ENCODE assay signal across 8 mouse cellular contexts in the genomic region with DNA sequence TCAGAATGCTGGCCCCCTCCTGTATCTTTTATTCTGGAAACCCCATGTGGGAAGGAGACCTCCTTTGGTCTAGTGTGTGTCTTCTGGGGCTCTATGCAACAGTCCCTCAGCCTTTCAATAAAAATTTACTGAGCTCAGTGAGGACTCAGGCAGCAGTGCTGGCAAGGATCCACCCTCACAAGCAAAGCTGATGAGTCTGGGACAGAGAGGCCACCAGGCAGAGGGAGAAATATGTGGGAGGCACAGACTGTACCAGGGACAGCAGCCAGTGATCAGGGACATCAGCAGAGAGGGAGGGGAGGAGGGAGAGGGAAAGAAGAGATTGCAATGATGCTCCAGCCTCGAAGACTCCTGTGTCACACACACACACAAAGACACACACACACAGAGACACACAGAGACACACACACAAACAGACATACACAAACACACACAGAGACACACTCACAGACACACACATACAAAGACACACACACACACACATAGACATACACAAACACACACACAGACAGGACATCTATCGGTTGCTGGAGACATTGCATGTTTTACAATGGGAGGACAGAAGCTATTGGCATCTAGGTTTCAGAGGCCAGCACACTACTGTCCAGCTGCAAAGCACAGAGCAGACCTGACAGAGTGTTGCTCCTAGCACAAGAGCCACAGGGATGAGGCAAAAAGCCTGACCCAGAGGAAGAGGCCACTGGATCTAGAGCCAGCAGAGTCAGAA. TPM values are rescaled to one million over a fixed set of nuclear protein-coding genes. Genes with fewer than 3 reads are reported as not detected.
DNase-seq lines count a peak whose midpoint lies in the region; ATAC-seq lines count a peak whose summit lies in the region.
"Had no signal": no experiment of that assay in that cellular context is flagged by ENCODE, and none has a peak within 500 bp of the region (broad histone marks: within the 10 kb centered on the region; RNA-seq: fewer than 3 reads in every experiment).

No protein-coding gene starts in this region.

- no peak overlapping the region for H3K4me2 ChIP-seq in kidney, embryonic 15.5 days
- H3K4me2 ChIP-seq in forebrain, embryonic 14.5 days (ENCODE audit: low read length) = no peak overlapping the region
- H3K4me2 ChIP-seq: limb, embryonic 15.5 days had no signal

- no peaks in the 10 kb centered on the region for H3K9me3 ChIP-seq in kidney, embryonic 15.5 days (replicated peaks)
- no peaks in the 10 kb centered on the region for H3K9me3 ChIP-seq in forebrain, embryonic 14.5 days (replicated peaks; ENCODE audit: control insufficient read depth, low read length)
- H3K9me3 ChIP-seq: limb, embryonic 15.5 days had no signal

- no peak overlapping the region for H3K9ac ChIP-seq in kidney, embryonic 15.5 days
- H3K9ac ChIP-seq in forebrain, embryonic 14.5 days (ENCODE audit: low read length) = no peak overlapping the region
- H3K9ac ChIP-seq: limb, embryonic 15.5 days had no signal

- H3K27ac ChIP-seq in kidney, embryonic 15.5 days = no peak overlapping the region
- H3K27ac ChIP-seq in forebrain, embryonic 14.5 days (ENCODE audit: low read depth, low read length) = no peak overlapping the region
- H3K27ac ChIP-seq: limb, embryonic 15.5 days had no signal

- 0 out of 2 replicates have a peak, but pooled peaks have one; percentile 36 for ATAC-seq in kidney, embryonic 15.5 days (replicated peaks; ENCODE audit: low FRiP score)
- ATAC-seq in forebrain, embryonic 14.5 days = peak; percentile 34; the same call in 1 of the 2 replicates
- ATAC-seq in granulocyte monocyte progenitor cell, adult 5-6 weeks (replicated peaks; ENCODE audit: poor library complexity, severe bottlenecking) = no peak

- H3K4me1 ChIP-seq in kidney, embryonic 15.5 days = peaks cover 24% of the 10 kb centered on the region
- no peaks in the 10 kb centered on the region for H3K4me1 ChIP-seq in forebrain, embryonic 14.5 days (ENCODE audit: control insufficient read depth, insufficient read depth, low read length)

- no peaks in the 10 kb centered on the region for H3K36me3 ChIP-seq in kidney, embryonic 15.5 days
- no peaks in the 10 kb centered on the region for H3K36me3 ChIP-seq in forebrain, embryonic 14.5 days (ENCODE audit: control insufficient read depth, insufficient read depth, low read length)
- H3K36me3 ChIP-seq: limb, embryonic 15.5 days had no signal

- 0 out of 2 replicates have a peak, but pooled peaks cover 2% of the 10 kb centered on the region for H3K27me3 ChIP-seq in kidney, embryonic 15.5 days
- H3K27me3 ChIP-seq in forebrain, embryonic 14.5 days (replicated peaks; ENCODE audit: control insufficient read depth, insufficient read depth, low read length) = no peaks in the 10 kb centered on the region
- H3K27me3 ChIP-seq: limb, embryonic 15.5 days had no signal

- WGBS in kidney, embryonic 15.5 days = 50% methylated on average over 2 of the region's 2 CpGs
- 69% methylated on average over 2 of the region's 2 CpGs for WGBS in forebrain, embryonic 14.5 days

- no peak overlapping the region for H3K4me3 ChIP-seq in kidney, embryonic 15.5 days (replicated peaks)
- no peak overlapping the region for H3K4me3 ChIP-seq in forebrain, embryonic 14.5 days (ENCODE audit: low read depth, low read length)
- H3K4me3 ChIP-seq: limb, embryonic 15.5 days had no signal

- DNase-seq in kidney, adult 9 months = no peak
- DNase-seq in forebrain, embryonic 14.5 days (ENCODE audit: low spot score) = no peak
- DNase-seq in kidney, postnatal 36 days = peak; percentile 69 to 71
- peak; percentile 63 for DNase-seq in lung, postnatal 10 days
- DNase-seq in spleen, adult 12 weeks (ENCODE audit: low spot score) = no peak

RNA-seq across cellular contexts. Expression of gene Clmn, which starts 27.6 kb away (rescaled TPM):
- polyA plus RNA-seq in kidney, embryonic 15.5 days (2015; fragmentation: Nextera tagmentation; extraction: Ambion mirVana) = 4.9 and 5.5 TPM in 2 replicates
- 0.33 and 0.72 TPM in 2 replicates for polyA plus RNA-seq in forebrain, embryonic 14.5 days (2014; fragmentation: Nextera tagmentation; extraction: Ambion mirVana)
- total RNA-seq in granulocyte monocyte progenitor cell, adult 5-6 weeks (2014; fragmentation: Nextera tagmentation) = 0.84 TPM in 1 of 2 replicates, not detected in the other
- total RNA-seq in granulocyte monocyte progenitor cell, adult 5-6 weeks (2017) = not detected in 2 replicates

Comparison
In these comparisons a context has a peak if more than half of its experiments do, and no peak if none do; other contexts are left out.
1. DNase-seq: peak in kidney, postnatal 36 days (2 of 2) and lung, postnatal 10 days (single experiment); none in kidney, adult 9 months (single experiment), forebrain, embryonic 14.5 days (single experiment) and spleen, adult 12 weeks (single experiment).